In genomic region chr7:45436444-45436843, GRCm38 (mm10) we compare ENCODE assay signal across 12 mouse cellular contexts. TPM values are rescaled to one million over a fixed set of nuclear protein-coding genes. Genes with fewer than 3 reads are reported as not detected.
DNase-seq lines count a peak whose midpoint lies in the region; ATAC-seq and TF ChIP-seq lines count a peak whose summit lies in the region.
"Had no signal": no experiment of that assay in that cellular context is flagged by ENCODE, and none has a peak within 500 bp of the region (broad histone marks: within the 10 kb centered on the region; RNA-seq: fewer than 3 reads in every experiment).

No protein-coding gene starts in this region.

- H3K9ac ChIP-seq in hindbrain, embryonic 13.5 days = 0 out of 2 replicates have a peak overlapping the region, but pooled peaks have one; percentile 79
- no peak overlapping the region for H3K9ac ChIP-seq in hindbrain, embryonic 16.5 days (ENCODE audit: low read depth, low read length)
- H3K9ac ChIP-seq in stomach, embryonic 15.5 days = no peak overlapping the region
- no peak overlapping the region for H3K9ac ChIP-seq in stomach, postnatal 0 days (ENCODE audit: low read length)
- peak overlapping the region; percentile 28; the same call in 1 of the 2 replicates for H3K9ac ChIP-seq in stomach, embryonic 16.5 days (ENCODE audit: low read length)

- peak; percentile 61 for DNase-seq in cerebellum, adult 9-11 months
- no peak for DNase-seq in cerebellum, postnatal 4 days (ENCODE audit: low spot score in 2 of 2)
- no peak for DNase-seq in stomach, postnatal 0 days (ENCODE audit: low spot score)
- DNase-seq: kidney, adult 18-20 months; layer of hippocampus, postnatal 36 days; liver, postnatal 0 days had no signal

- peaks cover 26% of the 10 kb centered on the region for H3K36me3 ChIP-seq in hindbrain, embryonic 13.5 days
- H3K36me3 ChIP-seq in hindbrain, embryonic 16.5 days (ENCODE audit: control insufficient read depth, insufficient read depth, low read length) = peaks cover 9% of the 10 kb centered on the region
- peaks cover 13% of the 10 kb centered on the region; the same call in 1 of the 2 replicates for H3K36me3 ChIP-seq in stomach, embryonic 15.5 days
- H3K36me3 ChIP-seq in stomach, postnatal 0 days (ENCODE audit: control insufficient read depth, insufficient read depth, low read length) = 0 out of 2 replicates have a peak, but pooled peaks cover 2% of the 10 kb centered on the region
- H3K36me3 ChIP-seq in stomach, embryonic 16.5 days (ENCODE audit: control insufficient read depth, insufficient read depth, low read length) = no peaks in the 10 kb centered on the region; the same call in 1 of the 2 replicates

- TF ChIP-seq CTCF in stomach, postnatal 0 days (IDR thresholded peaks at IDR 0.05; ENCODE audit: low read depth) = no peak

- H3K4me2 ChIP-seq in hindbrain, embryonic 13.5 days = peak overlapping the region; percentile 69; the same call in 1 of the 2 replicates
- no peak overlapping the region; the same call in 1 of the 2 replicates for H3K4me2 ChIP-seq in hindbrain, embryonic 16.5 days (ENCODE audit: low read length)
- H3K4me2 ChIP-seq in stomach, embryonic 15.5 days = 0 out of 2 replicates have a peak overlapping the region, but pooled peaks have one; percentile 15
- no peak overlapping the region for H3K4me2 ChIP-seq in stomach, postnatal 0 days (replicated peaks; ENCODE audit: low read depth)
- peak overlapping the region; percentile 56; the same call in 1 of the 2 replicates for H3K4me2 ChIP-seq in stomach, embryonic 16.5 days (ENCODE audit: low read depth, low read length)

- peaks cover 54% of the 10 kb centered on the region for H3K4me1 ChIP-seq in hindbrain, embryonic 13.5 days (replicated peaks)
- H3K4me1 ChIP-seq in hindbrain, embryonic 16.5 days (ENCODE audit: control insufficient read depth, insufficient read depth, low read depth, low read length) = peaks cover 39% of the 10 kb centered on the region
- H3K4me1 ChIP-seq in stomach, embryonic 15.5 days = peaks cover 39% of the 10 kb centered on the region
- H3K4me1 ChIP-seq in stomach, postnatal 0 days (replicated peaks; ENCODE audit: control insufficient read depth, insufficient read depth) = peaks cover 9% of the 10 kb centered on the region
- H3K4me1 ChIP-seq in stomach, embryonic 16.5 days (ENCODE audit: control insufficient read depth, insufficient read depth, low read length) = peaks cover 37% of the 10 kb centered on the region

- H3K27me3 ChIP-seq in hindbrain, embryonic 13.5 days = no peaks in the 10 kb centered on the region
- H3K27me3 ChIP-seq in hindbrain, embryonic 16.5 days (replicated peaks; ENCODE audit: control insufficient read depth, insufficient read depth, low read length) = no peaks in the 10 kb centered on the region
- H3K27me3 ChIP-seq in stomach, embryonic 15.5 days (replicated peaks) = no peaks in the 10 kb centered on the region
- H3K27me3 ChIP-seq in stomach, postnatal 0 days (ENCODE audit: control insufficient read depth, insufficient read depth, low read length) = no peaks in the 10 kb centered on the region
- no peaks in the 10 kb centered on the region for H3K27me3 ChIP-seq in stomach, embryonic 16.5 days (ENCODE audit: control insufficient read depth, insufficient read depth, low read length)

- no peak overlapping the region for H3K4me3 ChIP-seq in hindbrain, embryonic 13.5 days
- no peak overlapping the region for H3K4me3 ChIP-seq in hindbrain, embryonic 16.5 days (ENCODE audit: low read length)
- H3K4me3 ChIP-seq in stomach, embryonic 15.5 days (replicated peaks) = no peak overlapping the region
- H3K4me3 ChIP-seq in stomach, postnatal 0 days (ENCODE audit: low read depth, low read length) = no peak overlapping the region
- H3K4me3 ChIP-seq in stomach, embryonic 16.5 days (replicated peaks; ENCODE audit: low read length) = no peak overlapping the region

- TF ChIP-seq EP300 in stomach, postnatal 0 days (optimal IDR thresholded peaks at IDR 0.05) = no peak

- H3K9me3 ChIP-seq in hindbrain, embryonic 13.5 days = no peaks in the 10 kb centered on the region
- H3K9me3 ChIP-seq in hindbrain, embryonic 16.5 days (ENCODE audit: control insufficient read depth, low read length) = no peaks in the 10 kb centered on the region
- H3K9me3 ChIP-seq in stomach, embryonic 15.5 days = no peaks in the 10 kb centered on the region
- H3K9me3 ChIP-seq in stomach, postnatal 0 days (ENCODE audit: control insufficient read depth, low read length) = no peaks in the 10 kb centered on the region
- H3K9me3 ChIP-seq in stomach, embryonic 16.5 days (replicated peaks; ENCODE audit: control insufficient read depth, low read length) = no peaks in the 10 kb centered on the region

- 92% methylated on average over 5 of the region's 5 CpGs for WGBS in hindbrain, embryonic 13.5 days
- WGBS in hindbrain, embryonic 16.5 days = 93% methylated on average over 5 of the region's 5 CpGs
- 89% methylated on average over 5 of the region's 5 CpGs for WGBS in stomach, embryonic 15.5 days
- 94% methylated on average over 5 of the region's 5 CpGs for WGBS in stomach, postnatal 0 days
- 90% methylated on average over 5 of the region's 5 CpGs for WGBS in stomach, embryonic 16.5 days

- no peak overlapping the region for H3K27ac ChIP-seq in hindbrain, embryonic 13.5 days
- no peak overlapping the region for H3K27ac ChIP-seq in hindbrain, embryonic 16.5 days (ENCODE audit: low read depth, low read length)
- no peak overlapping the region for H3K27ac ChIP-seq in stomach, embryonic 15.5 days
- H3K27ac ChIP-seq in stomach, postnatal 0 days (replicated peaks) = no peak overlapping the region
- no peak overlapping the region for H3K27ac ChIP-seq in stomach, embryonic 16.5 days (ENCODE audit: low read length)

- ATAC-seq in hindbrain, embryonic 13.5 days (ENCODE audit: low FRiP score) = no peak
- ATAC-seq in hindbrain, embryonic 16.5 days = no peak
- ATAC-seq in stomach, embryonic 15.5 days (ENCODE audit: insufficient read depth, low FRiP score, low read depth) = no peak
- ATAC-seq in stomach, postnatal 0 days (ENCODE audit: low FRiP score, low TSS enrichment) = no peak
- no peak for ATAC-seq in stomach, embryonic 16.5 days (ENCODE audit: insufficient read depth, low FRiP score)
- ATAC-seq in frontal cortex, adult (ENCODE audit: low TSS enrichment) = no peak
- ATAC-seq: liver, postnatal 0 days had no signal

RNA-seq across cellular contexts. Expression of gene Ruvbl2, which starts 1.5 kb away (rescaled TPM):
- polyA plus RNA-seq in hindbrain, embryonic 13.5 days (2015; fragmentation: Nextera tagmentation; extraction: Ambion mirVana) = 99.9 and 110 TPM in 2 replicates
- polyA plus RNA-seq in hindbrain, embryonic 16.5 days (2015; fragmentation: Nextera tagmentation; extraction: Ambion mirVana) = 94.3 and 108 TPM in 2 replicates
- 127 and 139 TPM in 2 replicates for polyA plus RNA-seq in stomach, embryonic 15.5 days (2015; fragmentation: Nextera tagmentation; extraction: Ambion mirVana)
- 46.2 and 46.7 TPM in 2 replicates for polyA plus RNA-seq in stomach, postnatal 0 days (2015; fragmentation: Nextera tagmentation; extraction: Ambion mirVana)
- polyA plus RNA-seq in stomach, embryonic 16.5 days (2015; fragmentation: Nextera tagmentation; extraction: Ambion mirVana) = 115 and 118 TPM in 2 replicates

RNA-seq across cellular contexts. Expression of gene Gys1, which starts 1.8 kb away (rescaled TPM):
- polyA plus RNA-seq in hindbrain, embryonic 13.5 days (2015; fragmentation: Nextera tagmentation; extraction: Ambion mirVana) = 21.9 and 23.2 TPM in 2 replicates
- polyA plus RNA-seq in hindbrain, embryonic 16.5 days (2015; fragmentation: Nextera tagmentation; extraction: Ambion mirVana) = 25.5 and 28.7 TPM in 2 replicates
- polyA plus RNA-seq in stomach, embryonic 15.5 days (2015; fragmentation: Nextera tagmentation; extraction: Ambion mirVana) = 34.3 and 37.7 TPM in 2 replicates
- 10.1 and 10.6 TPM in 2 replicates for polyA plus RNA-seq in stomach, postnatal 0 days (2015; fragmentation: Nextera tagmentation; extraction: Ambion mirVana)
- polyA plus RNA-seq in stomach, embryonic 16.5 days (2015; fragmentation: Nextera tagmentation; extraction: Ambion mirVana) = 46.3 and 47.3 TPM in 2 replicates

RNA-seq across cellular contexts. Expression of gene Lhb, which starts 15.8 kb away (rescaled TPM):
- polyA plus RNA-seq in hindbrain, embryonic 13.5 days (2015; fragmentation: Nextera tagmentation; extraction: Ambion mirVana) = 1.2 and 2.5 TPM in 2 replicates
- 2.0 and 2.3 TPM in 2 replicates for polyA plus RNA-seq in hindbrain, embryonic 16.5 days (2015; fragmentation: Nextera tagmentation; extraction: Ambion mirVana)
- 0.62 TPM in 1 of 2 replicates, not detected in the other for polyA plus RNA-seq in stomach, embryonic 15.5 days (2015; fragmentation: Nextera tagmentation; extraction: Ambion mirVana)
- not detected in 2 replicates for polyA plus RNA-seq in stomach, postnatal 0 days (2015; fragmentation: Nextera tagmentation; extraction: Ambion mirVana)
- not detected in 2 replicates for polyA plus RNA-seq in stomach, embryonic 16.5 days (2015; fragmentation: Nextera tagmentation; extraction: Ambion mirVana)
- polyA plus RNA-seq: liver, postnatal 0 days; neural tube, embryonic 11.5 days had no signal

RNA-seq across cellular contexts. Expression of gene Ntf5, which starts 22.9 kb away (rescaled TPM):
- 0.10 and 0.19 TPM in 2 replicates for polyA plus RNA-seq in hindbrain, embryonic 13.5 days (2015; fragmentation: Nextera tagmentation; extraction: Ambion mirVana)
- 0.15 and 0.27 TPM in 2 replicates for polyA plus RNA-seq in hindbrain, embryonic 16.5 days (2015; fragmentation: Nextera tagmentation; extraction: Ambion mirVana)
- polyA plus RNA-seq in stomach, embryonic 15.5 days (2015; fragmentation: Nextera tagmentation; extraction: Ambion mirVana) = 2.6 and 2.7 TPM in 2 replicates
- polyA plus RNA-seq in stomach, postnatal 0 days (2015; fragmentation: Nextera tagmentation; extraction: Ambion mirVana) = 1.5 and 1.8 TPM in 2 replicates
- 1.3 and 1.6 TPM in 2 replicates for polyA plus RNA-seq in stomach, embryonic 16.5 days (2015; fragmentation: Nextera tagmentation; extraction: Ambion mirVana)

RNA-seq across cellular contexts. Expression of gene Ftl1, which starts 23.2 kb away (rescaled TPM):
- polyA plus RNA-seq in hindbrain, embryonic 13.5 days (2015; fragmentation: Nextera tagmentation; extraction: Ambion mirVana) = 7,019 and 7,066 TPM in 2 replicates
- polyA plus RNA-seq in hindbrain, embryonic 16.5 days (2015; fragmentation: Nextera tagmentation; extraction: Ambion mirVana) = 5,303 and 5,527 TPM in 2 replicates
- 4,747 and 4,817 TPM in 2 replicates for polyA plus RNA-seq in stomach, embryonic 15.5 days (2015; fragmentation: Nextera tagmentation; extraction: Ambion mirVana)
- polyA plus RNA-seq in stomach, postnatal 0 days (2015; fragmentation: Nextera tagmentation; extraction: Ambion mirVana) = 3,647 and 3,760 TPM in 2 replicates
- 4,462 and 4,467 TPM in 2 replicates for polyA plus RNA-seq in stomach, embryonic 16.5 days (2015; fragmentation: Nextera tagmentation; extraction: Ambion mirVana)

Comparison
In these comparisons a context has a peak if more than half of its experiments do, and no peak if none do; other contexts are left out.
1. H3K4me2 ChIP-seq: peak in hindbrain, embryonic 13.5 days (single experiment), stomach, embryonic 15.5 days (single experiment) and stomach, embryonic 16.5 days (single experiment); none in hindbrain, embryonic 16.5 days (single experiment) and stomach, postnatal 0 days (single experiment).
2. H3K9ac ChIP-seq: peak in hindbrain, embryonic 13.5 days (single experiment) and stomach, embryonic 16.5 days (single experiment); none in hindbrain, embryonic 16.5 days (single experiment), stomach, embryonic 15.5 days (single experiment) and stomach, postnatal 0 days (single experiment).